Mouse (Mus musculus): Measurements from ENCODE around the gene Sh3rf1. TPM values are rescaled to one million over a fixed set of nuclear protein-coding genes. Genes with fewer than 3 reads are reported as not detected.
"Not testable (repeated sequence)": the region's sequence is repeated elsewhere in the genome, so short reads cannot be mapped to it uniquely, and the experiment has no call there.

Sh3rf1 gene
- total RNA-seq, 2 experiments from 2014 or later: 65.4 to 70.7 TPM

DNA sequence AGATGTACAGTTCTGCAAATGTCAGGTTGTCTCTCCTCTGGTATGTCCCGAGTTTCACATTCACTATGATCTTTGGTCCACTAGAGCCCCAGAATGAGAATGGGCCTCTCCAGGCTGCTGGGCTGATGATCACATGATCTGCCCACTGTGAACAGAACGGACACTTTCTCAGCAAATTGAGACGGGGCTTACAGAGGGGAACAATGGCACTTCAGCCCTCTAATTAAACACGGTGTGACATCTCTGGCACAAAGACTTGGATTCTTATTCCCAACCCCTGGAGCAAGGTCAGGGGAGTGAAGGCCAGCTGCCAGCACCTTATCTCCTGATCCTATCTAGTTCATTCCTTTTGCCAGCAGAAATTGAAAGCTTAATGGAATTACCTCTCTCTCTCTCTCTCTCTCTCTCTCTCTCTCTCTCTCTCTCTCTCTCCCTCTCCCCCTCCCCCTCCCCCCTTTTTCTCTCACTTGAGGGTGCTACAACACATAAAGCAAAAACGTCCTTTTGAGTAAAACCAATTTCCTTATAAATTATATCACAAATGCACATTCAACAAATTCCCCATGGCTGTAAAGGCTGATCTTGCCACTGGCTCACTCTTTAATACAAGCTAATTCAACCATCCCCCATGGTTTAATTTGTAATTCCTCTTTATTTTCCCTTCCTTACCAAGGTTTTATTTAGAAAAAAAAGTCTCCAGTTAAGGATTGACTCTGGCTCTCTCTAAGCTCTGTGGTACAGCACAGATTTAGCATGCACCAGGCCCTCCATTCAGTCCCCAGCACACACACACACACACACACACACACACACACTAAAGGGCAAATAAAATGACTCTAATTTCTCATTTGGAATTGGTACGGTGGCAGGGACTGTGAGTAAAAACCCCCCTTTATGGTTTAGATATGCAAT is 179.8 kb downstream of the Sh3rf1 start:
- no peak for DNase-seq (ENCODE audit: extremely low spot score in 1 of 2, low spot score in 1 of 2)

DNA sequence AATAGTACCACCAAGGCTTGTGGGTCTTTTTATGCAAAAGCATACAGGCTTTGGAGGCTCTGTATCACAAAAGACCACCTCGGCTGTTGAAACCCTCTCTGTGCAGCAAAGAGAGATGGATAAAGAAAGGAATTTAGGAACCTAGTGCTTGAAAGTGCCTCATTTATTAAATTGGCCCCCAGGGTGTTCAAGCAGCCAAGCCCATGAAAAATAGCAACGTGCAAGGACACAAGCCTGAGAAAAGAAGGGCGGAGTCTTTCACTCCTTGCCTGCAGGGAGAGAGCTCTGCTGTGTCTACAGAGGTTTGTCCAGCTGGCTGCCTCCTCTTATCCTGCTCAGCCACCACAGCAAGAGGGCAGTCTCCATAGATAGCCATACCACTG is 180.5 kb downstream of the Sh3rf1 start:
- DNase-seq (ENCODE audit: extremely low spot score in 1 of 2, low spot score in 1 of 2): no peak

- DNase-seq (ENCODE audit: extremely low spot score in 1 of 2, low spot score in 1 of 2): no peak
Measured at GRCm38 (mm10) chr8:61409081-61409480, 185.4 kb downstream of the Sh3rf1 start.

- not testable (repeated sequence) for DNase-seq (ENCODE audit: extremely low spot score in 1 of 2, low spot score in 1 of 2)
Measured at GRCm38 (mm10) chr8:61409712-61410111, 186.0 kb downstream of the Sh3rf1 start.

DNA sequence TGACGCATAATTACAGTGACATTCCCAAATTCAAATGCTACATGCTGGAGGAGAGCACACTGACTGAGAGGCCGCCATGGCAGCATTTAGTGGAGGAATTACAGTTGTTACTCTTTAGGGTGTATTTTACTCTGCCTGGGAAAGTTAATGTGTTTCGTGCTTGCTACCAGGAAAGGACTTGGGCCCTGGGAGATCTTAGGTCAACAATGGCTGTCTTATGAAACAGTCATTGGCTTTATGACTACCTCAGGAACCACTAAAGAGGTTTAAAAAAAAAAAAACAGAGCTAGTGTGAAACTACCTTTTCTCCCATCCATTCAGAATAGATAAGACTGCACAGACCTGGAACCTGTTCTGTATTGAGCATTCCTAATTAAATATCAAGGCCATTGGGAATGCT is 195.8 kb downstream of the Sh3rf1 start:
- DNase-seq (ENCODE audit: extremely low spot score in 1 of 2, low spot score in 1 of 2): no peak

DNA sequence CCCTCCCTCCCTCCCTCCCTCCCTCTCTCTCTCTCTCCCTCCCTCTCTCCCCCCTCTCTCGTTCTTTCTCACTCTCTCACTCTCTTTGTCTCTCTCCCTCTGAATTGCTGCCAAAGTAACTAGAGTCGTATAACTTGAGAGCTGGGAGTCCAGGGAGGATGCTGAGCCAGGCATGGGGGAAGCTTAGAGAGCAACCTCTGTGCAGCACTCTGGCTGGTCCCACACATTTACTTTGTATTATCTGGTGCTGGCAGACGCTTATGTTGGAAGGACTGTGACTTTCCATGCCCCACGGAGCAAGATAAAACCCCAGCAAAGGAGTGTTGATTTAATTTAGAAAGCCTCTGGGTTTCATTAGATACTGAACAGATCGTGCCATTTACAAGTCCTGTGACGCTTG is 196.5 kb downstream of the Sh3rf1 start:
- DNase-seq (ENCODE audit: extremely low spot score in 1 of 2, low spot score in 1 of 2): no peak

GRCm38 (mm10) chr8:61421606-61422005 is 197.9 kb downstream of the Sh3rf1 start:
- DNase-seq (ENCODE audit: extremely low spot score in 1 of 2, low spot score in 1 of 2): peak; percentile 29 to 30

GRCm38 (mm10) chr8:61425125-61425524 is 201.5 kb downstream of the Sh3rf1 start:
- DNase-seq (ENCODE audit: extremely low spot score in 1 of 2, low spot score in 1 of 2): no peak

DNA sequence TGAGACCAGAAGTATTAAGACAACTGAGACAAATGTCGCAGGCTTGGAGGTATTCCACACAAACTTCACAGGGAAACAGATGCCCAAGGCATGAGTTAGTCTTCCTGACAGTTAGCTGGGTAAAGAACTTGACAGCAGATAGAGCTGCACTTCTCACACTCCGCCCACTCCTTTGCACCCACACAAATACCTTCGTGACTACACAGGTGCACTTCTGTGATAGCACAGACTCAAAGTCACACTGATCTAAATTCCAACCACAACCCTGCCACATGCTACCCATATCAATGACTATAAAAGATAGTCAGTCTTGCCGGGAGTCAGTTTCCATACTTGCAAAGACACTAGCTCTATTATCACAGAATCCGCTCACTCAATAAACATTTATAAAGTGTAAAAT is 202.4 kb downstream of the Sh3rf1 start:
- no peak for DNase-seq (ENCODE audit: extremely low spot score in 1 of 2, low spot score in 1 of 2)

- DNase-seq (ENCODE audit: extremely low spot score in 1 of 2, low spot score in 1 of 2): no peak
Measured at GRCm38 (mm10) chr8:61426671-61427070, 203.0 kb downstream of the Sh3rf1 start.

DNA sequence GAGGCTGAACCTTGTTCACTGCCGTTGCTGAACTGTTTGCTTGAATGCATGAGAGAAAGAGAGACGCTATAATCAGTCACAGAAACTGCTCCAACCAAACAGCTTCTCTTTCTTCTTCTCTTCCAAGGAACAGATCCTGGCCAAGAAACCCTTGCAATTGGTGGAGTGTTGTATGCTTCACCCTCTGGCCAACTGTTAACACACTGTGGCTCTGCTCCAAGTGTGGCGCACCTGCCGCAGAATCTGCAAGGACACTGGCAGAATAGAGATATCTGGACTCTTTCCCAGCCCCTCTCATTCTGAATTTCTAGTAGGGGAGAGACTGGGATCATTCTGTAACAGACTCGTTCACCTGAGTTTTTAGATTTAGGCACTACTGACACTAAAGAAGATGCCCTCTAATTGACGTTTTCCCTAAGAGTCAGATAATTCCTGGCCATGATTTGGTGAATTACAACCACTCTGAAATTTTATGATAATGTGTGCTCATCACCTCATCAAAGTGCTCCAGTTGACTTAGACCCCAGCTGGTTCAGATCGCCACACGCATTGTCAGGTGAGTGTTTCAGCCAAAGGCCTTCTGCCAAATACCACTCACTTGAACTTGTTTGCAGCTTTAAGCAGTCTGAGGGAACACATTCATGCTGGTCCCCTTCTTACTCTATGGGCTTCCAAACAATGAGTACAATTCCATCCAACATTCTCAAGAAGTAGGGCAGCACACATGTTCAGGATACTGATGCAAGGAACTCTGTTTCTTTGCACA is 204.4 kb downstream of the Sh3rf1 start:
- no peak for DNase-seq (ENCODE audit: extremely low spot score in 1 of 2, low spot score in 1 of 2)

DNA sequence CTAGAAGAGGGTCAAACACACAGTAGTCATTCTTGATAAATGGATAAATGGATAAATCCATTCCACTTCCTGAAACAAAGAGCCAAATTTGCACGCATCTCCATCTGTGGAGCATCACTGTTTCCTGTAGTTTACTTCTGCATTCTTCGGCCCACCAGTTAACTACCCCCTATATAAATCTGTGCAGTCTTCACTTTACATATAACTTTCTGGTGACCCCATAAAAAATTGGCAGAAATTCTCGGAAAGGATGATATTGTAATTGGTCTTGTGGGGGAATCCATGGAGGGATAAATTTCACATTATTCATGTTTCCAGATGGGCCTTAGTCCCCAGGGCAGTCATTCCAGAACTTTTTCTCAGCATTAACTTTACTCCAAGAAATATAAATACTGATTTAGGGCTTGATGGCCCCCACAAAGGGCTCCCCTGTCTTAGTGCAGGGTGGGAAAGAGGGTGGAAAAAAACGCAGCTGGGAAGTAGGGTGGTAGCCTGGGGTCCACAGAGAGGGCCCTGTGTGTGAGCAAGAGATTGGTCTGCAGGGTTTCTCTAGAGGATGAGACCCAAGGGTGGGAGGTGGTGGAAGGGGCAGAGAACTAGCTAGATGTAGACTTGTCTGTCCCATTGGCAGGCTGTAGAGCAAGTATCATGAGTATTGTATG is 205.3 kb downstream of the Sh3rf1 start:
- no peak for DNase-seq (ENCODE audit: extremely low spot score in 1 of 2, low spot score in 1 of 2)

DNA sequence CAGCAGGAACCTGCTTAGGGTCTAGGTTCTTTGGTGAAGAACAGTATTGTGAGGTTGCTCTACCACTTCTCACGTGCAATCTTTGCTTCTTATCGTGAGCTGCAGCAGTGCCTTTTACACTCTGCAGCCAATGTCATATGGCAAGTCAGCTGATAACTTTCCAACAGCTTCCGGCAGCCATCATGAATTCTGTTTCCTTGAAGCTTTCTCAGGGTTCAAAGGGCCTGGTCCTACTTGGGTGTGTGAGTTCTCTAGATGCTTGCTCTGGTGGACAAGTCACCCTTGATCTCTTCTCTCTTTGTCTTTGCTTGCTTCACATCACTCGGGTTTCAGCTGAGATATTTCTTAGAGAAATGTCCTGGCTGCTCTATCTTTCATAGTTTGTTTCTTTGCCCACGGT is 211.8 kb downstream of the Sh3rf1 start:
- DNase-seq (ENCODE audit: extremely low spot score in 1 of 2, low spot score in 1 of 2): no peak

- no peak for DNase-seq (ENCODE audit: extremely low spot score in 1 of 2, low spot score in 1 of 2)
Measured at GRCm38 (mm10) chr8:61436147-61436546, 212.5 kb downstream of the Sh3rf1 start.

- no peak for DNase-seq (ENCODE audit: extremely low spot score in 1 of 2, low spot score in 1 of 2)
Measured at GRCm38 (mm10) chr8:61436586-61437304, 213.1 kb downstream of the Sh3rf1 start.

DNA sequence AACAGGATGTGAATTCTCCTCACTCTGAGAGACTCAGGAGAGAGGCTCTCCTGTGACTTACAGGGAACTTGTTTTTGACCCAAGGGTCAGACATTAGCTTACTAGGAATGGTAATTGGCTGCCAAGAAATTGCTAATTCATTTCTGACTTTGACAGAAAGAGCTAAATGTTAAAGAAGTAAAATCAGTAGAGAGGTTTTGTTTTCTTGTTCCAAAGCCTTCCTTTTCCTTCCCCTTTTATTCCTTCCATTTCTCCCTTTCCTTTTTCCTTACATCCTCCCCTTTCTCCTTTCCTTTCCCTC is 213.6 kb downstream of the Sh3rf1 start:
- DNase-seq (ENCODE audit: extremely low spot score in 1 of 2, low spot score in 1 of 2): no peak

GRCm38 (mm10) chr8:61442988-61443387 is 219.3 kb downstream of the Sh3rf1 start:
- no peak for DNase-seq (ENCODE audit: extremely low spot score in 1 of 2, low spot score in 1 of 2)

DNA sequence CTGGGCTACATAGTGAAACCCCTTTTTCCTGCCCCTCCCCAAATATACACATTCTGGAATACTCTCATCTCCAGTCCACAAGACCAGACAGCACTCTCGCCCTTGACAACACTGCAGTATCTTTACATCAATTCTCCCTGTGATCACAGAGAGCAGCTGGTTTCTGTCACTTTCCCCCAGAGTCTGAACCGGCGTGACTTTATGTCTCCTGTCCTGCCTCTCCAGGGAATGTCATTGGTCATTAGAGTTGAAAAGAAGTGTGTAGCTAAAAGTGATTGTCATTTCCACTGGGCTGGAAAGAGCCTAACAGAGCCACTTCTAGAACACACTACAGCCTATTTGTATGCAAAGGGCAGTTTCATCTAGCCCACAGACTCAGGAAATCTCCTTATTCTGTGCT is 220.7 kb downstream of the Sh3rf1 start:
- DNase-seq (ENCODE audit: extremely low spot score in 1 of 2, low spot score in 1 of 2): no peak

Data from layer of hippocampus, postnatal 25 days (tissue).